Mouse (Mus musculus): Measurements from ENCODE around the gene Rnf208. TPM values are rescaled to one million over a fixed set of nuclear protein-coding genes. Genes with fewer than 3 reads are reported as not detected.

Rnf208 gene
- 6.6 and 7.2 TPM in 2 replicates for polyA plus RNA-seq (2015; fragmentation: Nextera tagmentation; extraction: Ambion mirVana)

- peaks cover 7% of the 10 kb centered on the region for H3K36me3 ChIP-seq
- no peak within 1 kb of the TSS for H3K27ac ChIP-seq (replicated peaks)
- peak within 1 kb of the TSS; percentile 62 for H3K4me3 ChIP-seq
- peaks cover 25% of the 10 kb centered on the region for H3K4me1 ChIP-seq
- peaks cover 55% of the 10 kb centered on the region for H3K27me3 ChIP-seq (replicated peaks)
- H3K9me3 ChIP-seq = no peaks in the 10 kb centered on the region
- WGBS = 0% methylated on average over 58 of the region's 59 CpGs
- no peak for ATAC-seq (ENCODE audit: extremely low read depth, insufficient number of reproducible peaks, low FRiP score, low TSS enrichment)
- H3K9ac ChIP-seq = peak within 1 kb of the TSS; percentile 82
- H3K4me2 ChIP-seq = peak within 1 kb of the TSS; percentile 98
Measured at GRCm38 (mm10) chr2:25242101-25242506, at the start of gene Rnf208, which contains the start of gene Cysrt1. Gene Rnf208 (plus strand): TSS chr2:25242255. Gene Cysrt1 (minus strand): TSS chr2:25242452.

- Histone ChIP-seq H3K4me2 (peak overlapping the region; percentile 70), H3K27me3 (replicated peaks) (peaks cover 30% of the 10 kb centered on the region), H3K9ac (peak overlapping the region; percentile 67; the same call in 1 of the 2 replicates), H3K4me3 (no peak overlapping the region), H3K9me3 (no peaks in the 10 kb centered on the region), H3K27ac (replicated peaks) (no peak overlapping the region), H3K36me3 (no peaks in the 10 kb centered on the region), H3K4me1 (peaks cover 51% of the 10 kb centered on the region)
- no peak for ATAC-seq (ENCODE audit: extremely low read depth, insufficient number of reproducible peaks, low FRiP score, low TSS enrichment)
- WGBS = 2% methylated on average over 6 of the region's 6 CpGs
Measured at GRCm38 (mm10) chr2:25193330-25193770, 48.7 kb upstream of the Rnf208 start.

- peaks cover under 1% of the 10 kb centered on the region for H3K36me3 ChIP-seq
- H3K27ac ChIP-seq (replicated peaks) = peak overlapping the region; percentile 44; the same call in 1 of the 2 replicates
- peaks cover 30% of the 10 kb centered on the region for H3K27me3 ChIP-seq (replicated peaks)
- 62% methylated on average over 5 of the region's 5 CpGs for WGBS
- no peaks in the 10 kb centered on the region for H3K9me3 ChIP-seq
- ATAC-seq (ENCODE audit: extremely low read depth, insufficient number of reproducible peaks, low FRiP score, low TSS enrichment) = no peak
- H3K4me1 ChIP-seq = peaks cover 51% of the 10 kb centered on the region
- H3K4me2 ChIP-seq = peak overlapping the region; percentile 70
- no peak overlapping the region for H3K4me3 ChIP-seq
- no peak overlapping the region for H3K9ac ChIP-seq
Measured at GRCm38 (mm10) chr2:25194006-25194405, 48.0 kb upstream of the Rnf208 start.

- Histone ChIP-seq H3K4me3 (peak overlapping the region; percentile 46; the same call in 1 of the 2 replicates), H3K27ac (replicated peaks) (0 out of 2 replicates have a peak overlapping the region, but pooled peaks have one; percentile 12)
Measured at GRCm38 (mm10) chr2:25194486-25195171, 47.4 kb upstream of the Rnf208 start.

GRCm38 (mm10) chr2:25195211-25196156 lies 46.6 kb upstream of the Rnf208 start:
- peaks cover 30% of the 10 kb centered on the region for H3K27me3 ChIP-seq (replicated peaks)
- no peak for ATAC-seq (ENCODE audit: extremely low read depth, insufficient number of reproducible peaks, low FRiP score, low TSS enrichment)
- peak overlapping the region; percentile 80 for H3K27ac ChIP-seq (replicated peaks)
- peaks cover 15% of the 10 kb centered on the region for H3K36me3 ChIP-seq
- 15% methylated on average over 55 of the region's 55 CpGs for WGBS
- no peaks in the 10 kb centered on the region for H3K9me3 ChIP-seq
- H3K9ac ChIP-seq = peak overlapping the region; percentile 68
- H3K4me2 ChIP-seq = peak overlapping the region; percentile 70
- H3K4me3 ChIP-seq = peak overlapping the region; percentile 46
- peaks cover 51% of the 10 kb centered on the region for H3K4me1 ChIP-seq

More at GRCm38 (mm10) chr2:25194486-25195171, 47.4 kb upstream of the Rnf208 start:
- H3K4me2 ChIP-seq = peak overlapping the region; percentile 70
- 73% methylated on average over 17 of the region's 17 CpGs for WGBS
- peaks cover 7% of the 10 kb centered on the region for H3K36me3 ChIP-seq
- peaks cover 30% of the 10 kb centered on the region for H3K27me3 ChIP-seq (replicated peaks)
- H3K4me1 ChIP-seq = peaks cover 51% of the 10 kb centered on the region
- peak overlapping the region; percentile 68; the same call in 1 of the 2 replicates for H3K9ac ChIP-seq
- no peaks in the 10 kb centered on the region for H3K9me3 ChIP-seq
- ATAC-seq (ENCODE audit: extremely low read depth, insufficient number of reproducible peaks, low FRiP score, low TSS enrichment) = no peak

GRCm38 (mm10) chr2:25196172-25196954 lies 45.7 kb upstream of the Rnf208 start, which contains the start of gene Tor4a:
Gene Tor4a (minus strand): TSS chr2:25196886.
- peaks cover 51% of the 10 kb centered on the region for H3K4me1 ChIP-seq
- H3K9me3 ChIP-seq = no peaks in the 10 kb centered on the region
- H3K4me2 ChIP-seq = peak within 1 kb of the TSS; percentile 70
- peaks cover 24% of the 10 kb centered on the region for H3K36me3 ChIP-seq
- peak within 1 kb of the TSS; percentile 68 for H3K9ac ChIP-seq
- WGBS = 7% methylated on average over 8 of the region's 8 CpGs
- peaks cover 30% of the 10 kb centered on the region for H3K27me3 ChIP-seq (replicated peaks)
- H3K4me3 ChIP-seq = peak within 1 kb of the TSS; percentile 46
- H3K27ac ChIP-seq (replicated peaks) = peak within 1 kb of the TSS; percentile 80
- peak; percentile 33 for ATAC-seq (ENCODE audit: extremely low read depth, insufficient number of reproducible peaks, low FRiP score, low TSS enrichment)

GRCm38 (mm10) chr2:25197191-25197590 lies 44.9 kb upstream of the Rnf208 start:
- H3K4me3 ChIP-seq = peak overlapping the region; percentile 46; the same call in 1 of the 2 replicates
- H3K36me3 ChIP-seq = peaks cover 32% of the 10 kb centered on the region
- H3K4me2 ChIP-seq = peak overlapping the region; percentile 70
- no peak for ATAC-seq (ENCODE audit: extremely low read depth, insufficient number of reproducible peaks, low FRiP score, low TSS enrichment)
- WGBS = 28% methylated on average over 2 of the region's 2 CpGs
- peaks cover 30% of the 10 kb centered on the region for H3K27me3 ChIP-seq (replicated peaks)
- peak overlapping the region; percentile 80 for H3K27ac ChIP-seq (replicated peaks)
- peaks cover 51% of the 10 kb centered on the region for H3K4me1 ChIP-seq
- H3K9me3 ChIP-seq = no peaks in the 10 kb centered on the region
- H3K9ac ChIP-seq = no peak overlapping the region

GRCm38 (mm10) chr2:25197946-25198345 lies 44.1 kb upstream of the Rnf208 start:
- no peak for ATAC-seq (ENCODE audit: extremely low read depth, insufficient number of reproducible peaks, low FRiP score, low TSS enrichment)
- no peak overlapping the region for H3K4me3 ChIP-seq
- H3K9me3 ChIP-seq = no peaks in the 10 kb centered on the region
- peaks cover 30% of the 10 kb centered on the region for H3K27me3 ChIP-seq (replicated peaks)
- H3K36me3 ChIP-seq = peaks cover 40% of the 10 kb centered on the region
- no peak overlapping the region for H3K4me2 ChIP-seq
- no peak overlapping the region for H3K9ac ChIP-seq
- H3K27ac ChIP-seq (replicated peaks) = peak overlapping the region; percentile 80
- peaks cover 51% of the 10 kb centered on the region for H3K4me1 ChIP-seq

GRCm38 (mm10) chr2:25200631-25201030 lies 41.4 kb upstream of the Rnf208 start:
- no peak overlapping the region for H3K4me2 ChIP-seq
- no peak overlapping the region for H3K27ac ChIP-seq (replicated peaks)
- H3K9me3 ChIP-seq = no peaks in the 10 kb centered on the region
- H3K36me3 ChIP-seq = peaks cover 67% of the 10 kb centered on the region
- no peak overlapping the region for H3K9ac ChIP-seq
- peaks cover 10% of the 10 kb centered on the region for H3K27me3 ChIP-seq (replicated peaks)
- H3K4me1 ChIP-seq = peaks cover 25% of the 10 kb centered on the region
- WGBS = 89% methylated on average over 2 of the region's 2 CpGs
- H3K4me3 ChIP-seq = no peak overlapping the region
- no peak for ATAC-seq (ENCODE audit: extremely low read depth, insufficient number of reproducible peaks, low FRiP score, low TSS enrichment)

GRCm38 (mm10) chr2:25203631-25204214 lies 38.3 kb upstream of the Rnf208 start:
- 58% methylated on average over 4 of the region's 4 CpGs for WGBS
- Histone ChIP-seq H3K4me3 (no peak overlapping the region), H3K36me3 (peaks cover 96% of the 10 kb centered on the region), H3K27ac (replicated peaks) (no peak overlapping the region), H3K4me1 (peaks cover under 1% of the 10 kb centered on the region; the same call in 1 of the 2 replicates), H3K27me3 (replicated peaks) (no peaks in the 10 kb centered on the region), H3K9me3 (no peaks in the 10 kb centered on the region), H3K4me2 (no peak overlapping the region), H3K9ac (no peak overlapping the region)
- no peak for ATAC-seq (ENCODE audit: extremely low read depth, insufficient number of reproducible peaks, low FRiP score, low TSS enrichment)

Data from heart, embryonic 13.5 days (tissue).